ENCODE assay signal across 8 mouse cellular contexts in the genomic region with DNA sequence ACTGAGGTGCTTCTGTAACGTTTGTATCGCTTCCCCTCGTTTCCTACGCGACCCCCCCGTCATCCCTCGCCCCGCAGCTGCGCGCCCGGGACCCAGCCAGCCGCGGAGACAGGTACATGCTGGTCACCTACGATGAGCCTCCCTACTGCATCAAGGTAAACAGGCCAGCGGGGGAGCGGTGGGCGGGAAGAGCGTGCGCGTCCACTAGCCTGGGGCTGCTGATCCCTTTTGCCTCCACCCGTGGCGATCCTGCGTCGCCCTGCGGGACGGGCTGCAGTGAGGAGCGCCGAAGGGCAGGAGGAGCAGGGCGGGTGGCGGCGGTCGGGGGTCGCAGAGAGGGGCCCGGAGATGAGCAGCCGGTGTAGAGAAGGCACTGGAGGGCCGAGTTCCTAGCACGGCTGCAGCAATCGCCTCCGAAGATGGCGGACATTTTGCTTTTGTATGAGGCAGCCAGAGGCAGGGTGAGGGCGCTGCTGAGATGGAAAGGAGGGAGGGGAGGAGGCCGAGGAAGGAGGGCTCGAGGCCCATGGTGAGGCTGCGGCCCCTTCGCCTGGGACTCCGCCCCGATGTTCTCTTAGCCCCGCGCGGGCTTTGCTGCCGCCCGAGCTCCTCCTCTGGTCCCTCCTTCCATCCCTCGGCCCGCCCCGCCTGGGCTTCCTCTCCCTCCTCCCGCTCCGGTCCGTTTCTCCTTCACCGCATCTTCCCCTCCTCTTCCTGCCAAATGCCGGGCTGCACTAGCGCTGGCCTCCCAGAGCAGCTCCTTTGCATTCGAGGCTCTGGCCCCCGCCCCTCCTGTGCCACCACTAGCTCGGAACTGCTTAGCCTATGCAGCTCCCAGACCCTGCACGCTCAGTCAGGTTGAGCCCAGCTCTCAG. TPM values are rescaled to one million over a fixed set of nuclear protein-coding genes. Genes with fewer than 3 reads are reported as not detected.
DNase-seq lines count a peak whose midpoint lies in the region; ATAC-seq and TF ChIP-seq lines count a peak whose summit lies in the region.

No protein-coding gene starts in this region.

- peak; percentile 76 for DNase-seq in gastrocnemius, postnatal 10 days
- peak; percentile 79 to 93 for DNase-seq in left cerebral cortex, postnatal 10 days (ENCODE audit: extremely low spot score in 1 of 2, low spot score in 2 of 2)
- peak; percentile 87 for DNase-seq in right cerebral cortex, postnatal 25 days
- DNase-seq in urinary bladder, postnatal 4 days (ENCODE audit: low spot score in 2 of 2) = peak; percentile 86 to 89

- peak overlapping the region; percentile 95 for H3K27ac ChIP-seq in cortical plate, adult 2 months (ENCODE audit: insufficient read depth, low read length)

- ATAC-seq in activated CD4-positive, CD25-positive, alpha-beta regulatory T cell, adult 4 months = peak; percentile 81
- ATAC-seq in inflammation-experienced regulatory T-cells, adult 6 months = peak; percentile 82
- ATAC-seq in megakaryocyte-erythroid progenitor cell, adult 5-6 weeks (replicated peaks; ENCODE audit: low FRiP score, low TSS enrichment, poor library complexity, severe bottlenecking) = peak; percentile 94

- H3K4me3 ChIP-seq in cortical plate, adult 2 months (ENCODE audit: insufficient read depth, low read length) = peak overlapping the region; percentile 93

- intact Hi-C loops in left cerebral cortex, postnatal 10 days (cut with DNase I) = no loop called here

- 0 out of 2 replicates have a peak, but pooled peaks have one; percentile 13 for TF ChIP-seq CTCF in cortical plate, adult 2 months (IDR thresholded peaks at IDR 0.05; ENCODE audit: extremely low read depth, insufficient read depth, low read length)

- TF ChIP-seq POLR2A in cortical plate, adult 2 months (IDR thresholded peaks at IDR 0.05; ENCODE audit: extremely low read depth, insufficient read depth, low read length) = peak; percentile 56; the same call in 1 of the 2 replicates

- H3K4me1 ChIP-seq in cortical plate, adult 2 months (ENCODE audit: control insufficient read depth, insufficient read depth, low read length) = no peaks in the 10 kb centered on the region

RNA-seq across cellular contexts. Expression of gene Ints6l, which starts 1.0 kb away (rescaled TPM):
- polyA plus RNA-seq in activated CD4-positive, CD25-positive, alpha-beta regulatory T cell, adult 4 months (2017; shearing (Covaris generic)) = 10 to 100 TPM; 23.4 to 26.6 TPM
- 74.5 and 82.6 TPM in 2 replicates for polyA plus RNA-seq in cortical plate, adult 2 months (2012; rRNA removed)
- 10 to 100 TPM in 1 of 2 experiments, 1 to 10 TPM in 1; 8.9 to 13.4 TPM for total RNA-seq in gastrocnemius, postnatal 10 days (2021)
- polyA plus RNA-seq in inflammation-experienced regulatory T-cells, adult 6 months (2017; shearing (Covaris generic)) = 10 to 100 TPM; 18.8 to 30.9 (median 27.7) TPM
- total RNA-seq in left cerebral cortex, postnatal 10 days (2021) = 10 to 100 TPM; 32.0 to 40.7 TPM
- 53.8 and 58.8 TPM in 2 replicates for total RNA-seq in megakaryocyte-erythroid progenitor cell, adult 5-6 weeks (2014; fragmentation: Nextera tagmentation)
- 61.2 and 73.2 TPM in 2 replicates for total RNA-seq in megakaryocyte-erythroid progenitor cell, adult 5-6 weeks (2017)

RNA-seq across cellular contexts. Expression of gene Gm2174, which starts 7.8 kb away (rescaled TPM):
- polyA plus RNA-seq in activated CD4-positive, CD25-positive, alpha-beta regulatory T cell, adult 4 months (2017; shearing (Covaris generic)) = 10 to 100 TPM in 1 of 2 experiments, 1 to 10 TPM in 1; 2.2 to 15.6 TPM
- polyA plus RNA-seq in cortical plate, adult 2 months (2012; rRNA removed) = 0.58 TPM in 1 of 2 replicates, not detected in the other
- not detected for total RNA-seq in gastrocnemius, postnatal 10 days (2021)
- 10 to 100 TPM in 1 of 3 experiments, 1 to 10 TPM in 1, not detected in 1; 6.0 to 14.8 TPM for polyA plus RNA-seq in inflammation-experienced regulatory T-cells, adult 6 months (2017; shearing (Covaris generic))
- total RNA-seq in left cerebral cortex, postnatal 10 days (2021) = not detected
- total RNA-seq in megakaryocyte-erythroid progenitor cell, adult 5-6 weeks (2014; fragmentation: Nextera tagmentation) = not detected in 2 replicates
- 163 and 194 TPM in 2 replicates for total RNA-seq in megakaryocyte-erythroid progenitor cell, adult 5-6 weeks (2017)

Comparison
In these comparisons a context has a peak if more than half of its experiments do, and no peak if none do; other contexts are left out.
1. Peak in every context shown above with its lines: DNase-seq, ATAC-seq, H3K4me3 ChIP-seq and H3K27ac ChIP-seq.